Mouse (Mus musculus): ENCODE results near the gene Fgf2.

The Fgf2 gene

DNA sequence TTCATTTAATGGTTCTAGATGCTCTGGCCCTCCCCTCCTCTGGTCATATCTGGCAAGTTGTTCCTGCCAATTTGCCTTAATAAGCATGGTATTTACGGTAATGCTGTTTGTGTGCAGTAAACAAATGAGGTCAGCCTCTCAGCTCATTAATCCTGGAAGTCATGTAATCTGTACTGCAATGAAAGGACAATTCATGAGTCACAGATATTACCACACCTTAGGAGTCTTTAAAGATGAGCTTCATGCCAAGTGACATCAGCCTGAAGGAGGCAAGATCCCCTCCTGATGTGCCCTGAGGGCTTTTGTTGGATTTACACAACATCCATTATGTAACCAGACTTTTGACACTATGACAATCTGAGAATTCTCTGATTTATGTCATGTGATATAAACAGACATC, 6.6 kb downstream of the Fgf2 start:
- no peak for DNase-seq (ENCODE audit: low spot score)

DNA sequence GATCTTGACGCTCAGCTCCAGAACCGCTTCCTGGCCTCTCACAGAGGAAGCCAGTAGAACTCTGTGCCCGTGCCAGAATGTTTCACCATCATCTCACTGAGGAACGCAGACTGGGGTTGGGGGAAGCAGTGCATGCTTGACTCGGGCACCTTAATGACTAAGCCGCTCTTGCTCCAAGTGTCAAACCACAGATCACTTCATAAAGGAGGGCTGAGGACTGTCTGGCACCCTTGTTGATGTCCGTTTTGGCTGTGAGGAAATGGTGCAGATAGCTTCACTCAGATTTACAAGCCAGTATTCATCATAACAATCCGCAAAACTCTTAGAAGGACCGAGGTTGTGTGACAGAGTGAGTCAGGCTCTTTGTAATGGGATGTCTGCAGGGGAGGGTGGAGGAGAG, 12.6 kb downstream of the Fgf2 start:
- no peak for DNase-seq (ENCODE audit: low spot score)

DNA sequence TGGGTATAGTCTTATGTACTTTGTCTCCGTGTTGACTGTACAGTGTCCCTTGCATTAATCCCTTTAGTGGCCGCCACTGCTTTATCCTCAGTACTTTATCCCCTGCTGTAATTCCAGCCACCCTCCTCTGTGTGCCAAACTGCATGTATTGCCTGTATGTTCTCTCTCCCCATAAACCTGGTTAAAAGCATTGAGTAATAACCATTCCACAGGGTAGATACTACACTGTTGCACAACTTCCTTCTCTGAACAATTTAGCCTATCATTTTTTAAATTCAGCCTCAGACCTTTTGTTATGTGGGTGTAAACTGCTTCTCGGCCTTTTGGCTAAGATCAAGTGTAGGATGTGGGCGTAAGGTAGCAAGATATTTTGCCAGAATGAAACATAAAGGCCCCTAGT, 17.0 kb downstream of the Fgf2 start:
- no peak for DNase-seq (ENCODE audit: low spot score)

DNA sequence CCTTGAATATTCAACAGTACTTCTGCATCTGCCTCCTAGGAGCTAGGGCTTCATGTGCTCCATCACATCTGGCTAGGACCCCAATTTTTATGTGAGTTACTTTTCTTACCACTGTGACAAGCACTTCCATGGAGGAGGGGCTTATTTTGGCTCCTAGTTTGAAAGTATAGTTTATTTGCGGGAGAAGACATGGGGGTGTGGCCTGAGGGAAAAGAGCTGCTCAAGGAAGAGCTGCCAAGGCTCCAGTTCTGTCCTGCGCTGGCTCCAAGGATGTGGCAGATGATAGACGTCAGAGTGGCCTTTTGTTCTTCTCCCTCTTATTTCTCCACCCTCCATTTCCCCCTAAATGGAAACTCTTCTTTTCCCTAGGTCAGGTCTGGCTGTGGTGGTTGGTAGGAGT, 17.8 kb downstream of the Fgf2 start:
- DNase-seq (ENCODE audit: low spot score): no peak

DNA sequence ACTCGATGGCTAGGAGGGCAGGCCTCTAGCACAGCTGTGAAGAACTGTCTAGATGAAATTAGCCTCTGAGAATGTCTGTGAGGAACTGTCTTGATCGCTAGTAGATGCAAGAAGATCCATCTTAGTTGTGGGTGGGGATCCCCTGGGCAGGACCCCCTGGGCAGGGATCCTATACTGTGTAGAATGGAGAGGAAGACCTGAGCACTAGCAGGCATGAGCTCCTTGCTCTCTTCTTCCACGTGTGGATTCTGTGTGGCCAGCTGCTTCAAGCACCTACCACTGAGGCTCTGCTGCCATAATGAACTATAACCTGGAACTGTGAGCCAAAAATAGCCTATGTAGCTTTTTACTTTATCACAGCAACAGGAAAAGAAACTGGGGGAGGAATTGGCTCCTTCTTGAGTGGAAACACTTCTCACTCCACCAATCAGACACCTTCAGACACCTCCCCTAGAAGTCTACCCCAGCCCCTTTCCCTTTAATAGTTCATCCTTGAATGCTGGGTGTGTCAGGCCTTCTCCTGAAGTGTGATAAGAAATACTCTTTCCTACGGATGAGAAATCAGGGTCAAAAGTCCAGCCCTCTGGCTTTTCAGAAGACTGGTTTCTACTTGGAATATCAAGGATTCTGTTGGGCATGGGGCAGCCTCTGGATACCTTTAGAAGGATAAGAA, 18.4 kb downstream of the Fgf2 start:
- DNase-seq (ENCODE audit: low spot score): no peak

DNA sequence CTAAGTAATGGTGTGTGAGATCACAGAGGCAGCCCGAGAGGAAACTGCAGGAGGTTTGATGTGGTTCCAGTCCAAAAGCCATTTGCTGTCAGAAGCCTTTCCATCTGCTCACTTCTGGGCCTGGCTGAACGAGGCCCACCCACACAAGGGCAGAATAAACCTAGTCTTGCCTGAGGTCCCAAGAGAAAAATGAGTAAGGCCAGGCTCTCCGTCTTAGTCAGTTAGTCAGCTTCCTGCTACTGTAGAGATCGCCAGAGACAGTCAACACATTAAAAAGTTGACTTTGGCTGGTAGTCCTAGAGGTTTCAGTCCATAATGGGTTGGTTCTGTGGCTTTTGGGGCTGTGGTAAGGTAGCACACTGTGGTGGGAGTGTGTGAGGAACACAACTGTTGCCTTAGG, 22.3 kb downstream of the Fgf2 start:
- no peak for DNase-seq (ENCODE audit: low spot score)

DNA sequence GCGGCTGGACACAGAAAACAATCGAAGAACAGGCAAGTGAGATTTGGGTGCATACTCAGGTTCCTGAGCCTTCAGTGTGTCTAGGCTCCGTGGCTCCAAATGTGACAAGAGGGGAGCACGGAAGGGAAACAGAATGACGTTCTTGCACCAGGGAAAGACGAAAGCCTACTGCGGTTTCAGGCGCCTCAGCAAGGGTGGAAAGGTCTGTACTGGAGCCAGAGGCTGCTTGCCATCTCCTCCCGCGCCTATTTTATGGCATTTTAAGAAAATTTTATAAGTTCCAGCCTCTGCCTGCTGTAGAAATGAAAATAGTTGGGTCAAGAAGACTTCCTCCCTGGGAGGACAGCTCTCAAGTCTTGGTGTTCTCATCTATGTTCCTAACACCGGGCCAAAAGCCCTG, 25.6 kb downstream of the Fgf2 start:
- DNase-seq (ENCODE audit: low spot score): no peak

GRCm38 (mm10) chr3:37377926-37378325, 29.8 kb downstream of the Fgf2 start:
- DNase-seq (ENCODE audit: low spot score): no peak

GRCm38 (mm10) chr3:37378412-37378811, 30.3 kb downstream of the Fgf2 start:
- DNase-seq (ENCODE audit: low spot score): no peak

GRCm38 (mm10) chr3:37379201-37379600, 31.1 kb downstream of the Fgf2 start:
- DNase-seq (ENCODE audit: low spot score): no peak

GRCm38 (mm10) chr3:37379930-37380881, 32.1 kb downstream of the Fgf2 start:
- no peak for DNase-seq (ENCODE audit: low spot score)

- DNase-seq (ENCODE audit: low spot score): no peak
Measured at GRCm38 (mm10) chr3:37381457-37381856, 33.3 kb downstream of the Fgf2 start.

GRCm38 (mm10) chr3:37383096-37383765, 35.1 kb downstream of the Fgf2 start:
- no peak for DNase-seq (ENCODE audit: low spot score)

DNA sequence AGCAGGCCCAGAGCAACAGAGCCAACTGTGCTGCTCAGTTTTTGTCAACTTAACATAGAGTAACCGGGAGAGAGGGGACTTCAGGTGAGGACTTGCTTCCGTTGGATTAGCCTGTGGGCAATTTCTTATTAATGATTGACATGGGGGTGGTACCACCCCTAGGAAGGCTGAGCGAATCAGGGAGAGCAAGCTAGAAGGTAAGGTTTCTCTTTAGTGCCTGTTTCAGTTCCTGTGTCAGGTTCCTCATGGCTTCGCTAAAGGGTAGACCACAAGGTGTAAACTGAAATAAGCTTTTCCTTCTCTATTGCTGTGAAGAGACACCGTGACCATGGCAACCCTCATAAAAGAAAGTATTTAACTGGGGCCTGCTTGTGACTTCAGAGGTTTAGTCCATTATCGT, 39.2 kb downstream of the Fgf2 start:
- no peak for DNase-seq (ENCODE audit: low spot score)

GRCm38 (mm10) chr3:37396930-37397608, 48.9 kb downstream of the Fgf2 start:
- no peak for DNase-seq (ENCODE audit: low spot score)

DNA sequence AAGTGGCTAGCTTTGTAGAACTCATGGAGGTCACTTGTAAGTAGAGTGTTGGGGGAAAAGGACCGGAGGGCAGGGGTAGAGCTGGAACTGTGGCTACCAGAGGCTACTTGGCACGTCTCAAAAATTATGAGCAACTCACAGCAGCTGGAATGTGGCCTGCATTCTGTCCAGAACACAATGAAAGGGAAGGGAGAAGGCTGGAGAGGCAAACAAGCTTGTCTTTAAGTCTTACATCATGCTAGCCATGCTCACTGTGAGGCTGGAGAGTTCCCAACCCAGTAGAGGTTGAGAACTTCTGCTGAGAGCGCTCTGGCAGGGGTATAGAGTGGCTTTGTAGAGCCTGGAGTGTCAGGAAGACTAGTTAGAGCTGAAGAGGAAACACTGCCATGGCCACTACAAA, 49.5 kb downstream of the Fgf2 start:
- DNase-seq (ENCODE audit: low spot score): no peak

GRCm38 (mm10) chr3:37398661-37399395, 50.7 kb downstream of the Fgf2 start:
- DNase-seq (ENCODE audit: low spot score): no peak

- no peak for DNase-seq (ENCODE audit: low spot score)
Measured at GRCm38 (mm10) chr3:37401729-37402610, 53.8 kb downstream of the Fgf2 start.

- DNase-seq (ENCODE audit: low spot score): no peak
Measured at GRCm38 (mm10) chr3:37407598-37407997, 59.5 kb downstream of the Fgf2 start.

DNA sequence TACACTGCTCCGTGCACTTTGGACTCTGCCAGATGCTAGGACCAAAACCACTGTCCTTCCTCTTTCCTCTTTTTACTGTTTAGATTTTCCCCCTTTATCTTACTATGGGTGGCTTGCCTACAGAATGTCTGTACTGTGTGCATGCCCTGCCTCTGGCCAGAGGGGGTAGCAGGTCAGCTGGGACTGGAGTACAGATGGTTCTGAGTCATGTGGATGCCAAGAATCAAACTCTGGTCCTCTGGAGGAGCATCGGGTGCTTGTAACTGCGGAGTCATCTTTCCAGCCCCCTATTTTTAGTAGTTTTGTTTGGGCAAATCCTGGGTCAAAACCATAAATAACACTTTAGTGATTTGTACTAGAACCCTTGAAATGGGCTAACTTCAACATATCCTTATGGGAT, 65.3 kb downstream of the Fgf2 start:
- DNase-seq (ENCODE audit: low spot score): no peak

Data from yolk sac, embryonic 10.5 days (tissue).